Mouse (Mus musculus): Measurements from ENCODE around the gene Ap5b1.

Ap5b1 gene

GRCm38 (mm10) chr19:5567180-5567533 is 668 bp upstream of the Ap5b1 start:
- no peak for DNase-seq

GRCm38 (mm10) chr19:5568470-5569140 is 780 bp downstream of the Ap5b1 start:
- DNase-seq, result peak; percentile 63 to 73

GRCm38 (mm10) chr19:5569521-5569920 is 1.7 kb downstream of the Ap5b1 start:
- no peak for DNase-seq

- no peak for DNase-seq
Measured at GRCm38 (mm10) chr19:5570353-5571246, 2.8 kb downstream of the Ap5b1 start.

- DNase-seq, result peak; percentile 37 to 49
Measured at GRCm38 (mm10) chr19:5571831-5572230, 4.0 kb downstream of the Ap5b1 start.

GRCm38 (mm10) chr19:5572331-5573125 is 4.7 kb downstream of the Ap5b1 start:
- DNase-seq, result no peak

- DNase-seq, result no peak
Measured at GRCm38 (mm10) chr19:5575336-5575735, 7.5 kb downstream of the Ap5b1 start.

GRCm38 (mm10) chr19:5579971-5580370 is 12.1 kb downstream of the Ap5b1 start:
- DNase-seq, result no peak

- no peak for DNase-seq
Measured at GRCm38 (mm10) chr19:5580776-5581175, 13.0 kb downstream of the Ap5b1 start.

GRCm38 (mm10) chr19:5581995-5582394 is 14.2 kb downstream of the Ap5b1 start:
- no peak for DNase-seq

GRCm38 (mm10) chr19:5589159-5589558 is 21.3 kb downstream of the Ap5b1 start:
- DNase-seq, result no peak

GRCm38 (mm10) chr19:5591888-5592287 is 24.1 kb downstream of the Ap5b1 start:
- DNase-seq, result no peak

GRCm38 (mm10) chr19:5599224-5599623 is 31.4 kb downstream of the Ap5b1 start:
- no peak for DNase-seq

GRCm38 (mm10) chr19:5601752-5602541 is 34.1 kb downstream of the Ap5b1 start, which contains the start of gene Rnaseh2c:
Rnaseh2c (plus strand) TSS chr19:5601873.
- DNase-seq, result peak; percentile 69 to 73

- no peak for DNase-seq
Measured at GRCm38 (mm10) chr19:5603664-5604063, 35.8 kb downstream of the Ap5b1 start.

GRCm38 (mm10) chr19:5605126-5605525 is 37.3 kb downstream of the Ap5b1 start:
- no peak for DNase-seq

GRCm38 (mm10) chr19:5606196-5606595 is 38.4 kb downstream of the Ap5b1 start:
- DNase-seq, result no peak

- no peak for DNase-seq
Measured at GRCm38 (mm10) chr19:5607705-5608410, 40.0 kb downstream of the Ap5b1 start.

- no peak for DNase-seq
Measured at GRCm38 (mm10) chr19:5608707-5609106, 40.9 kb downstream of the Ap5b1 start.

GRCm38 (mm10) chr19:5609171-5609546 is 41.3 kb downstream of the Ap5b1 start:
- DNase-seq, result no peak

GRCm38 (mm10) chr19:5609547-5610404 is 42.0 kb downstream of the Ap5b1 start, which contains the start of gene Kat5:
Kat5 (minus strand) TSS chr19:5610237.
- peak; percentile 83 to 91 for DNase-seq

Measured in spleen, adult 18-20 months (tissue).